Mouse (Mus musculus): Measurements from ENCODE around the gene Gtf2e1. TPM values are rescaled to one million over a fixed set of nuclear protein-coding genes. Genes with fewer than 3 reads are reported as not detected.

The Gtf2e1 gene
- polyA plus RNA-seq, 1 experiment from 2014 or later = 43.9 TPM

GRCm38 (mm10) chr16:37517596-37518211 is 21.9 kb downstream of the Gtf2e1 start:
- H3K9me3 ChIP-seq (replicated peaks; ENCODE audit: control insufficient read depth, low read length) = no peaks in the 10 kb centered on the region
- DNase-seq (ENCODE audit: low spot score) (no peak), ATAC-seq (no peak)
- H3K27me3 ChIP-seq (replicated peaks; ENCODE audit: control insufficient read depth, insufficient read depth, low read length) = no peaks in the 10 kb centered on the region
- peaks cover 52% of the 10 kb centered on the region for H3K36me3 ChIP-seq (ENCODE audit: control insufficient read depth, insufficient read depth, low read length)
- H3K9ac ChIP-seq (ENCODE audit: low read length) = no peak overlapping the region
- 93% methylated on average over 4 of the region's 4 CpGs for WGBS
- no peak overlapping the region for H3K4me2 ChIP-seq (ENCODE audit: low read length)
- no peak overlapping the region for H3K27ac ChIP-seq (ENCODE audit: low read depth, low read length)
- H3K4me3 ChIP-seq (ENCODE audit: low read depth, low read length) = no peak overlapping the region
- no peaks in the 10 kb centered on the region for H3K4me1 ChIP-seq (ENCODE audit: control insufficient read depth, insufficient read depth, low read length)

- no peaks in the 10 kb centered on the region for H3K27me3 ChIP-seq (replicated peaks; ENCODE audit: control insufficient read depth, insufficient read depth, low read length)
- 91% methylated on average over 6 of the region's 6 CpGs for WGBS
- ATAC-seq (no peak), DNase-seq (ENCODE audit: low spot score) (no peak)
- no peaks in the 10 kb centered on the region for H3K4me1 ChIP-seq (ENCODE audit: control insufficient read depth, insufficient read depth, low read length)
- H3K4me2 ChIP-seq (ENCODE audit: low read length) = no peak overlapping the region
- H3K36me3 ChIP-seq (ENCODE audit: control insufficient read depth, insufficient read depth, low read length) = peaks cover 42% of the 10 kb centered on the region
- H3K9ac ChIP-seq (ENCODE audit: low read length) = no peak overlapping the region
- H3K4me3 ChIP-seq (ENCODE audit: low read depth, low read length) = no peak overlapping the region
- no peak overlapping the region for H3K27ac ChIP-seq (ENCODE audit: low read depth, low read length)
- H3K9me3 ChIP-seq (replicated peaks; ENCODE audit: control insufficient read depth, low read length) = no peaks in the 10 kb centered on the region
Measured at GRCm38 (mm10) chr16:37516376-37516993, 23.1 kb downstream of the Gtf2e1 start.

DNA sequence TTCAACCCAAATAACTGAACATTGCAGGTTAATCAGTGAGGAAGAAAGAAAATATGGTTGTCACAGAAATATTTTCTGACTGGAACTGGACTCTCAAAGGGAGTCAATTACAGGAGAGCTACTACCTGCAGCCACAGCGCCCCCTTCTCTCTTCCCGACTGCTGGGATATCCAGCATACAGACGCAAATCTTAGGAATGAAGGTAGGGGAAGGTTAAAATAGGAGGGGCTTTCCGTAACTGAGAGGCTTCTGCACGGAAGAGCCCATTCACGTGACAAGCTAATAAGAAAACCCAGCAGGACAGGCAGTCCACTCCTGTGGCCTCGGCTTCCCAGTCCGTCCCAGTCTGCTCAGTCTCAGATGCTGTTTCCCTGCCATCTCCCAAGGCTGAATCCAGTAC is 24.9 kb downstream of the Gtf2e1 start:
- no peak overlapping the region for H3K27ac ChIP-seq (ENCODE audit: low read depth, low read length)
- no peak overlapping the region for H3K9ac ChIP-seq (ENCODE audit: low read length)
- no peaks in the 10 kb centered on the region for H3K4me1 ChIP-seq (ENCODE audit: control insufficient read depth, insufficient read depth, low read length)
- no peak for ATAC-seq
- DNase-seq (ENCODE audit: low spot score) = no peak
- H3K4me2 ChIP-seq (ENCODE audit: low read length) = no peak overlapping the region
- H3K4me3 ChIP-seq (ENCODE audit: low read depth, low read length) = no peak overlapping the region
- WGBS = 75% methylated on average over 8 of the region's 8 CpGs
- H3K36me3 ChIP-seq (ENCODE audit: control insufficient read depth, insufficient read depth, low read length) = peaks cover 43% of the 10 kb centered on the region
- no peaks in the 10 kb centered on the region for H3K9me3 ChIP-seq (replicated peaks; ENCODE audit: control insufficient read depth, low read length)
- H3K27me3 ChIP-seq (replicated peaks; ENCODE audit: control insufficient read depth, insufficient read depth, low read length) = no peaks in the 10 kb centered on the region

DNA sequence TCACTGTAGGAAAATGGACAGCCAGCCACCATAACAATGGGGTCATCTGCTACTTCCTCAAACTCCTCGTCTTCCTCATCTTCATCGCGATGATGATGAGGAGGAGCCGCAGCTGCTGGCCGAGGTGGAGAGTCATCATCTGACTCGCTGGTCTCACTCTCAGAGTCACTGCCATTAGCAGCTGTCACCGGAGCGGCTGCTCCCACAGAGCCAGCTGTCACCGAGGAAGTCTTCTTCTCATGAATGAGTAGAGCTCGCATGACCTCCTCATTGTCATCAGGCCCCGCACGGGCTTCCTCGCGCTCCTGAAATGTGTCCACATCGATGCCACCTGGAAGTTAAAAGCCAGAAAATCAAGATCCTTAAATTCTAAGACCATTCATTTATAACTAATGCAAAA is 28.1 kb downstream of the Gtf2e1 start:
- Histone ChIP-seq H3K36me3 (ENCODE audit: control insufficient read depth, insufficient read depth, low read length) (peaks cover 37% of the 10 kb centered on the region), H3K4me3 (ENCODE audit: low read depth, low read length) (no peak overlapping the region), H3K9me3 (replicated peaks; ENCODE audit: control insufficient read depth, low read length) (no peaks in the 10 kb centered on the region), H3K9ac (ENCODE audit: low read length) (no peak overlapping the region), H3K27ac (ENCODE audit: low read depth, low read length) (no peak overlapping the region), H3K4me2 (ENCODE audit: low read length) (no peak overlapping the region), H3K27me3 (replicated peaks; ENCODE audit: control insufficient read depth, insufficient read depth, low read length) (no peaks in the 10 kb centered on the region), H3K4me1 (ENCODE audit: control insufficient read depth, insufficient read depth, low read length) (0 out of 2 replicates have a peak, but pooled peaks cover 3% of the 10 kb centered on the region)
- DNase-seq (ENCODE audit: low spot score) = no peak
- no peak for ATAC-seq
- 95% methylated on average over 15 of the region's 15 CpGs for WGBS

DNA sequence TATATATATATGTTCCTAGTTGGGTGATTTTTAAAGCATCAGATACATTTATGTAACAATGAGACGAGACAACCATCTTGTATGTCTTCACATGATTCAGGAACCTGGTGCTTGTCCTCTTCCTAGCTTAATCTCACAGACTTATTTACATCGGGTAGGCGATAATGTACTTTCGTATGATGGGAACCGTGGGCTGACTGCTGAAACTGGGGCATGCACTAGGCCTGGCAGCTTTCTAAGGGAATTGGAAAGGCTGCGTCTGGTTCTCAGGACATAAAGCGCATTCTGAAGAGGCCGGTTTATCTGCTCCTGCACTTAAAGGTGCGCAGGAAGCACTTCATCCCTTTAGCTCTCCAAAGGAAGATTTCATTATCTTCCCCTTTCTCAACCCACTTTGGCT is 32.8 kb downstream of the Gtf2e1 start:
- Histone ChIP-seq H3K27ac (ENCODE audit: low read depth, low read length) (no peak overlapping the region), H3K4me1 (ENCODE audit: control insufficient read depth, insufficient read depth, low read length) (0 out of 2 replicates have a peak, but pooled peaks cover 3% of the 10 kb centered on the region), H3K27me3 (replicated peaks; ENCODE audit: control insufficient read depth, insufficient read depth, low read length) (no peaks in the 10 kb centered on the region), H3K9me3 (replicated peaks; ENCODE audit: control insufficient read depth, low read length) (no peaks in the 10 kb centered on the region), H3K36me3 (ENCODE audit: control insufficient read depth, insufficient read depth, low read length) (peaks cover 16% of the 10 kb centered on the region), H3K4me2 (ENCODE audit: low read length) (no peak overlapping the region), H3K9ac (ENCODE audit: low read length) (no peak overlapping the region), H3K4me3 (ENCODE audit: low read depth, low read length) (no peak overlapping the region)
- ATAC-seq = no peak
- 83% methylated on average over 9 of the region's 9 CpGs for WGBS
- no peak for DNase-seq (ENCODE audit: low spot score)

DNA sequence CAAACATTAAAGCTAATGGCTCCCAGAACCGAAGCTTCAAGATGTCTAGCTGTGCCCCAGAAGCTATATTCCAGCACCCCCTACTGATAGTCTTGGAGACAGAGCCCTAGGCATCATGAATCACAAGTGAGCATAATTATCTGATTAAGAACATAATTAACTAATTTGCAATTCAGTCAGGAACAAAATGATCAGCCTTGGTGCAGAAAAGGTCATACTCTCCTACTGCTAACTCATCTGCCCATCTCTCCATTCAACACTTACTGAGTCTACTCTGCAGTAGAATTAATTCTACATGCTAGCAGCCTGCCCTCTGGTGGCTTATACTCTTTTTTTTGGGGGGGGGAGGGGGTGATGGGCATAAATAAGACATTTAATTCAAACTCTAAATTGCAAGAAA is 35.1 kb downstream of the Gtf2e1 start:
- 33% methylated on average over 1 of the region's 1 CpGs for WGBS
- no peak for ATAC-seq
- Histone ChIP-seq H3K4me3 (ENCODE audit: low read depth, low read length) (no peak overlapping the region), H3K4me2 (ENCODE audit: low read length) (no peak overlapping the region), H3K27me3 (replicated peaks; ENCODE audit: control insufficient read depth, insufficient read depth, low read length) (no peaks in the 10 kb centered on the region), H3K9me3 (replicated peaks; ENCODE audit: control insufficient read depth, low read length) (no peaks in the 10 kb centered on the region), H3K9ac (ENCODE audit: low read length) (no peak overlapping the region), H3K4me1 (ENCODE audit: control insufficient read depth, insufficient read depth, low read length) (0 out of 2 replicates have a peak, but pooled peaks cover 3% of the 10 kb centered on the region), H3K27ac (ENCODE audit: low read depth, low read length) (no peak overlapping the region), H3K36me3 (ENCODE audit: control insufficient read depth, insufficient read depth, low read length) (no peaks in the 10 kb centered on the region)
- DNase-seq (ENCODE audit: low spot score) = peak; percentile 34

- Histone ChIP-seq H3K4me2 (ENCODE audit: low read length) (no peak overlapping the region), H3K4me1 (ENCODE audit: control insufficient read depth, insufficient read depth, low read length) (no peaks in the 10 kb centered on the region), H3K9ac (ENCODE audit: low read length) (no peak overlapping the region), H3K9me3 (replicated peaks; ENCODE audit: control insufficient read depth, low read length) (no peaks in the 10 kb centered on the region), H3K27ac (ENCODE audit: low read depth, low read length) (no peak overlapping the region), H3K36me3 (ENCODE audit: control insufficient read depth, insufficient read depth, low read length) (no peaks in the 10 kb centered on the region), H3K4me3 (ENCODE audit: low read depth, low read length) (no peak overlapping the region), H3K27me3 (replicated peaks; ENCODE audit: control insufficient read depth, insufficient read depth, low read length) (no peaks in the 10 kb centered on the region)
- DNase-seq (ENCODE audit: low spot score) (no peak), ATAC-seq (no peak)
- 83% methylated on average over 9 of the region's 9 CpGs for WGBS
Measured at GRCm38 (mm10) chr16:37498581-37498980, 41.0 kb downstream of the Gtf2e1 start.

DNA sequence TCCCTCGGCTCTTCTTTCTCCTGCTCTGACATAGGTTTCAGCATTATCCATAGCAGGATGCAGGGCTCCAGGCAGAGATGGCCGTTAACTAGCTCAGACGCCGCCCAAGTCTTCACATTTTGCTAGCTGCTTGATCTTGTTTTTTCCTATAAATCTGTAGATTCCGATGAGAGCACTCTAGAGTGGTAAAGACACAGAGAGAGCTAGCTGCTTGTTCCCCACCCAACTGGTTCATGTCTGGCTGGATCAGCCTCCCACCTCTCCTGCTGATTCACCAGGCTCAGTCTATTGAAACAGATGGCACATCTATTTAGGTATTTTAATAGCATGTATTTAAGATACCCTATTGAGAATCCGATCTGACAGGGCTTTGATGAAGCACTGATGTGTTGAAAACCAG is 44.6 kb downstream of the Gtf2e1 start:
- Histone ChIP-seq H3K4me2 (ENCODE audit: low read length) (no peak overlapping the region), H3K9me3 (replicated peaks; ENCODE audit: control insufficient read depth, low read length) (no peaks in the 10 kb centered on the region), H3K36me3 (ENCODE audit: control insufficient read depth, insufficient read depth, low read length) (no peaks in the 10 kb centered on the region), H3K4me1 (ENCODE audit: control insufficient read depth, insufficient read depth, low read length) (no peaks in the 10 kb centered on the region), H3K9ac (ENCODE audit: low read length) (no peak overlapping the region), H3K27me3 (replicated peaks; ENCODE audit: control insufficient read depth, insufficient read depth, low read length) (no peaks in the 10 kb centered on the region), H3K4me3 (ENCODE audit: low read depth, low read length) (no peak overlapping the region), H3K27ac (ENCODE audit: low read depth, low read length) (no peak overlapping the region)
- peak; percentile 18 for DNase-seq (ENCODE audit: low spot score)
- 79% methylated on average over 6 of the region's 6 CpGs for WGBS
- no peak for ATAC-seq

GRCm38 (mm10) chr16:37486826-37487612 is 52.6 kb downstream of the Gtf2e1 start:
- Histone ChIP-seq H3K4me1 (ENCODE audit: control insufficient read depth, insufficient read depth, low read length) (peaks cover 3% of the 10 kb centered on the region; the same call in 1 of the 2 replicates), H3K9me3 (replicated peaks; ENCODE audit: control insufficient read depth, low read length) (no peaks in the 10 kb centered on the region), H3K27me3 (replicated peaks; ENCODE audit: control insufficient read depth, insufficient read depth, low read length) (no peaks in the 10 kb centered on the region), H3K4me3 (ENCODE audit: low read depth, low read length) (no peak overlapping the region), H3K36me3 (ENCODE audit: control insufficient read depth, insufficient read depth, low read length) (no peaks in the 10 kb centered on the region), H3K4me2 (ENCODE audit: low read length) (no peak overlapping the region), H3K27ac (ENCODE audit: low read depth, low read length) (no peak overlapping the region), H3K9ac (ENCODE audit: low read length) (no peak overlapping the region)
- WGBS = 23% methylated on average over 3 of the region's 3 CpGs
- ATAC-seq (peak; percentile 93), DNase-seq (ENCODE audit: low spot score) (peak; percentile 73)
